Mouse (Mus musculus) embryonic stem cell, embryonic (primary cell): ENCODE measurements around the gene Moxd1.
"Not testable (repeated sequence)": the region's sequence is repeated elsewhere in the genome, so short reads cannot be mapped to it uniquely, and the experiment has no call there.

Experiments used
- CTCF ChIA-PET, 4 experiments: fragments of 300-600 bp in 2 of 4; fragments of 350-600 bp in 2 of 4; sonication (Branson Sonifier 250); formaldehyde crosslinking; loops; one replicate each; lab custom pipeline; 2022; ENCODE audit warnings: inconsistent platforms in 2 of 4; lab: Charles Lee
- POLR2A ChIA-PET, 4 experiments: fragments of 300-600 bp in 2 of 4; fragments of 350-600 bp in 2 of 4; sonication (Branson Sonifier 250); formaldehyde crosslinking; loops; one replicate each; lab custom pipeline; 2022; ENCODE audit warnings: antibody characterized with exemption in 4 of 4, inconsistent platforms in 1 of 4; lab: Charles Lee

Moxd1 gene

DNA sequence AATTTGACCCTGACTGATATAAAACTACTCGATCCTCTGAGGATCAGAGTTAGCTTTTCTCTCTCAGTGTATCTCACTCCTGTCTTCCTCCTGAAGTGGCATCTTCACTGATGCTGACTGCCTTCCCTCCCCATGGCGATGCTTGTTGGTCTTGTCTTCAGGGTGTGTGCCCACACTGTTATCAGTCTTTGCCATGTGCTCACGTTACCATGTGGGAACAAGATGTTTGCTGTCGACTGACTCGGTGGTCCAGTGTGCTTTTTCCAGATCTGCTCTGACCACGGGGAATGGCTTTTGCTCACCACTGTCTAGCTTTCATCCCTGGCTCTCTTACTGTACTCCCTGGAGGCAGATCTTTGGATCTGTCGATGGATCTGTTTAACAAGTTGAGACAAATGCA lies 34.8 kb downstream of the Moxd1 start:
- ChIA-PET POLR2A (no interaction called here), CTCF (interaction anchor here in 1 of 4 experiments (0.5 kb wide), 1 partner anchor 367 kb away, joined by 3 read pairs; no protein-coding TSS in a partner anchor)

DNA sequence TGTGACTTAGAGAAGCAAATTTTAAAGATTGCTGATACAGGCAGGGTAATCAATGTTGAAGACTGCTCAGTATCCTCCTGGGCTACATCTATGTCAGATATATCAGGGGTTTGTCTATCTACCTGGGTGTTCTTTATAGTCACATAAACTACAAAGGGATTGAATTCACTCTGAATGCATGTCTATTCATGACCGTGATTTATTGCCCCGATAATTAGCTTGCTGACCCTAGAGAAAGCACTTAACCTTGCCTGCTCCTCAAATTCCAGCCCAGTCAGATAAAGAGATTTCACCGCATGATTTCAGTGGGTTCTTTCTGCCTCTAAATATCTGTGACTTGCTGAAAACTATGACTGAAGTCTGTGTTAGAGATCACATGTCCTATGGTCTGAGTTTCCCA lies 35.6 kb downstream of the Moxd1 start:
- CTCF ChIA-PET: interaction anchor here in 1 of 4 experiments (0.5 kb wide), 1 partner anchor 366 kb away, joined by 3 read pairs; no protein-coding TSS in a partner anchor
- POLR2A ChIA-PET: no interaction called here

DNA sequence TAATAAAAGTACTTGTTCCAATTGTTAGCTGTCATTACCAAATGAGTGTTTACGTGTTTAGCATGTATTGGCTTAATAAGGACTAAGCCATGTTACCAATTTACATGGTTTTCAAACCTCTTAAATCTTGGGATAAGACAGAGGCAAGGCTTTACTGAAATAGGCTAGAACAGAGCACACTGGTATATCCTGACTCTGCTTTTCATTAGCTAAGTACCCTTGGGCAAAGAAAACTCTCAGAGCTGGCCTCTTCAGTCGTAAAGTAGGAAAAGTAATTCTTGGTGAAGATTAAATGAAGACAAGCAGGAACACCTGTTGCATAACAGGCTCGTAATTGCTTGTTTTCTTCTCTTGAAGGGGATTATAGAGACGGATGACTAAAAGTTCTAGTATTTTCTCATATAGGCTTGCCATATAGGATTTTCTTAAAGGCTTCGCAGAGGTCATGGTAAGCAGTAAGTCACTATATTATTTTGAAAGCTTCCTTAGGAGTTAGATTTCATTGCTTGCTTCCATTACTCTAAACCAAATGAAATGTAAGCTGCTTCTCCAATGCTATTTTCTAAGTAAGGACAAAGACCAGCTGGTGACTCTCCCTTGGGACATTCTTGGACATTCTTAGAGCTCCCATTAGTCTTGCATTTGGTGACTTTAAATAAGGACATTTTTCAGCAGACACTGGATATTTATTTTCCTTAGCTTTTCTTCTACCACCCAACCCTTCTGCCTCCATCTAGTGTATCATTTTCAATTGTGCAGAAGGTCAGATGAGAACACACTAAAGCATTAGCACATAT lies 36.7 kb downstream of the Moxd1 start:
- ChIA-PET POLR2A (interaction anchor here in 2 of 4 experiments (0.6 to 0.7 kb wide), 2 partner anchors 171 to 281 kb away, joined by 3 to 5 read pairs; no protein-coding TSS in a partner anchor), CTCF (no interaction called here)

DNA sequence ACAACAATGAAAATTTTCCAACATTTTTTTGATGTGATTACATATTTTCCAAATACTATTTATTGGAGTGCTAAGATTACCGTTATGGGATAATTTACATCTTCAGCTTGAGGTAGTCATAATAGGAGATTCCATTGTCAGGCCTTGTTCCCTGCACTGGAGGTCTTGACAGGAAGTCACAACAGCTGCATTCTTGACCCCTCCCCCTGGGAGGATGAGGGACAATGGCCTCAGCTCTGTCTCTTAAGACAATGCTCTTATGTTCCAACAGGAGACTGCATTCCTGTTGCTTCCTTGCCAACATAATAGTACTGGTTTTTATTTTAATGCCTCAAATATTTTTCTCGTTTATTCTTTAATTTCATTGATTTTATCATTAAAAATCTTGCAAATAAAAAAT lies 44.2 kb downstream of the Moxd1 start:
- ChIA-PET POLR2A (no interaction called here), CTCF (no interaction called here)

DNA sequence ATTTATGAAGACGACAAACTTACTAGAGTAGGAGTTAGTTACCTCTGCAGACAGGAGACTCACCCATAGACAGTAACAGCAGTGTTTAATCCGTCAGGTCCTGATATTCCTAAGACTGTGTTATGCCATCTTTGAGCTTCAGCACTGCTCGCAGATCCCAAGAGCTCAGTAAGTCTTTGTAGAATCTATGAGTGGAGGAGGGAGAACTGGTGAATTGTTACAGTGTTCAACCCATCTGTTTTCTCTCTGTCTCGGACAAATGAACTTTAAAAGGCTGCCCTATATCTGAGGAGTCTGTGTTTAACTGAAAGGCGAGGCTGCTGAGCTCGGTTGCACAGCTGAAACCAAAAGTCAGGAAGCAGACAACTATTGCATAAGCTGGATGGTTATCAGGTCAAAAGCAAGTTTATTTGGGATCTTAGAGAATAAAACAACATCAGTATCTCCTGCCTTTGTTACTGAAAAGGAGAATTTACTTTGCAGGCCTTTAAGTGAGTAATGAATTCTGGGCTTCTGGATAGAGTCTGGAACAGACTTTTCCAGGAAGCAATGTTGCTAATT lies 47.8 kb downstream of the Moxd1 start:
- ChIA-PET CTCF (no interaction called here), POLR2A (no interaction called here)

DNA sequence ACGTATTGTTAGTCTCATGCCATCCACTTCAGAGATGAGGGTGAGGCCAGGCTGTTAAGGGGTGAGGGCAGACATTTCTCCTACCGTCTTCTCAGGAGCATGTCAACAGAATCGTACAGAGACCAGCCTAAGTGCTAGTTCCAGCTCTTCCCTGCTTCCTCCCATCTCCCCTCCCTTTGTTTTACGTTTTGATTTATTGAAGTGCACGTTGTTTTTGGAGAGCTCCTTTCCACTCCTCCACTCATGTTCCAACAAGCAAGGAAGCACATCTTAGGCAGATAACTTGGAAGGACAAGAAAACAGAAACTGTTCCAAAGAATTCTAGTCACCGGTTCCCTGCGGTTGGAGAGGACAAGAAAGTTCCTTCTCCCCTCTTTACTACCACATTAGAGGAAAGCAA lies 52.9 kb downstream of the Moxd1 start:
- POLR2A ChIA-PET: interaction anchor here in 1 of 4 experiments (1.0 kb wide), 1 partner anchor 11 kb away, joined by 3 read pairs; no protein-coding TSS in a partner anchor

DNA sequence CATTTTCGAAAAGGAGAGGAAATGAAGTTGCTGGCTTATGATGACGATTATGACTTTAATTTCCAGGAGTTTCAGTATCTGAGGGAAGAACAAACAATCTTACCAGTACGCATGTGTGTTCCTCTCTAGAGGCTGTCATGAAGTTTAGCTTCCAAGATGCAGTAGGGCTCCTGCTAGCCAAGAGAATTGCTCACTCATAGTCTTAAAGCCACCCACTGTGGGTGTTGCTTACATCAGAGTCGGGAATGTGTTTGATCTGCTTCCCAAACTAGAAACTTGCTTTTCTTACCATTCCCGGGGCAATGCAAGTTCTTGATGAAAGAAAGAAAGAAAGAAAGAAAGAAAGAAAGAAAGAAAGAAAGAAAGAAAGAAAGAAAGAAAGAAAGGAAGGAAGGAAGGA lies 59.3 kb downstream of the Moxd1 start:
- CTCF ChIA-PET: no interaction called here
- POLR2A ChIA-PET: interaction anchor here in 1 of 4 experiments (0.6 kb wide), 1 partner anchor 1249 kb away, joined by 3 read pairs; no protein-coding TSS in a partner anchor

More for the DNA sequence above, 52.9 kb downstream of the Moxd1 start:
- CTCF ChIA-PET: no interaction called here

DNA sequence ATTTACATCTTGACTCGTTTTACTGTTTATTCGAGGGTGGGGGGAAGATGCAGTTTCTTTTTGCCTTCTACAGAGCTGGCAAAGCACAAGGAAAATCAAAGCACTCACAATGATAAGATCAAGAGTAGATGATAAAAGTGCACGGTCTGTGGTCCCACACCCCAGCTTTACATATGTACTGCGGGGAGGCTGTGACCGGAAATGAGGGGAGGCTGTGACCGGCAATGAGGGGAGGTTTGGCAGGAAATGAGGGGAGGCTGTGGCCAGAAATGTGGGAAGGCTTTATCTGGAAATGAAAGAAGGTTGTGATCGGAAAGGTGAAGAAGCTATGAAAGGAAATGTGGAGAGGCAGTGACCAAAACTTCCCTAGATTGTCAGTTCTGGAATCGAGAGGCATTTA lies 68.3 kb downstream of the Moxd1 start:
- POLR2A ChIA-PET: interaction anchor here in 1 of 4 experiments (0.5 kb wide), 1 partner anchor 443 kb away, joined by 3 read pairs; no protein-coding TSS in a partner anchor

DNA sequence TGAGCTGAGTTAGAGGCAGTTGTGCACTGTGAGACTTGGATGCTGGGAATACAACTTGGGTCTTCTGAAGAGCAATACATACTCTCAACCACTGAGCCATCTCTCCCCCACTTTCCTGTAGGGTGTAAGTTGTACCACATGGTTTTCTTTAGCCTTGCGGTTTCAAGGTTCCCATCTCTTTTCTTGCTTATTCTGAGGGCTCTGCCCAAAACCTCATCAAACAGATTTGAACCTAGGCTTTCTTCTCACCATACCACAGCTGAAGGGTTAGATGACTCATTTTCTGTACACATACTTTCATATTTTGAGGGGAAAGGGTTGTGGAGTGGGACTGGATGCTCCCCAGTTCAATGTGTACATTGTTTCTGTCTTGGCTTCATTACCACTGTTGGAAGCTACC lies 69.4 kb downstream of the Moxd1 start:
- ChIA-PET POLR2A (no interaction called here), CTCF (no interaction called here)

More for the DNA sequence above, 68.3 kb downstream of the Moxd1 start:
- CTCF ChIA-PET: no interaction called here

DNA sequence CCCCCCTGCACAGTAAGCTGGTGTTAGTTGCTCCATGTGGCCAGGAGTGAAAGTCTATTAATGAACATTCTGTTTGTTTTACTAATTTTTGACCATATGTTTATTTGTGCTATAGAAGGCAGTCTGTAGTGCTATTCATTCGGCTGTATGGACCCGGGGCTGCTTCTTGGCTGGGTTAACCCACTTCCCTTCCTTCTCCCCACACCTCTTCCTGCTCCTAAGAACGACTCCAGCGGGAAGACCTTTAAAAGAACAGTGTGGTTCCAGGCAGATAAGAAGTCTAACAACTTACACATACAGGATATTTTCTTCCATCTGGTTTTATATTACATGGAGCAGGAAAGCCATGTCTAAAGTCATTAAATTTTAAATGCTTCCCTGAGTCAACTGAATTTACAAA lies 73.3 kb downstream of the Moxd1 start:
- CTCF ChIA-PET: interaction anchor here in 1 of 4 experiments (1.2 to 4.4 kb wide), 2 partner anchors 105 to 122 kb away, joined by 3 to 33 read pairs; no protein-coding TSS in a partner anchor
- POLR2A ChIA-PET: no interaction called here

DNA sequence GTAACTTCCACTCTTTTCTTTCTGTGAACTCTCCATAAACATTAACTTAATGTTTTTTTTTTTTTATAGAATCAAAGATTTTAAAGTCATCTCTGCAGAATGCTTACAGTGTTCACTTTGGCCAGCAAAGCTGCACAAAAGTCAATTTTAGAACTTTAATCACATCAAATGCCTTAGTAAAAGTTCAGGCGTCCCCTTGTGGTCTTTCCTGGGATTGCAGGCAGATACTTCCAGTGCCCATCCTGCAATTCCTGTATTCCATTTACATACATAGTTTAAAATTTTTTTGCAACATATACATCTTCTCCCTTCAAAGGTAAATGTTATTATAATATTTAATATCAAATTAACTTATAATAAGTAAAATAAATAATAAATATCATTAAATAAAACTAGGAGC lies 74.5 kb downstream of the Moxd1 start:
- CTCF ChIA-PET: interaction anchor here (0.6 to 4.4 kb wide), 18 partner anchors 14 to 505 kb away, joined by 3 to 38 read pairs (median 6); partner anchors contain the start of gene Stx7 (in 1 of the 4)
- POLR2A ChIA-PET: interaction anchor here in 2 of 4 experiments (0.7 to 2.3 kb wide), 4 partner anchors 14 to 457 kb away, joined by 3 to 7 read pairs (median 4); no protein-coding TSS in a partner anchor

DNA sequence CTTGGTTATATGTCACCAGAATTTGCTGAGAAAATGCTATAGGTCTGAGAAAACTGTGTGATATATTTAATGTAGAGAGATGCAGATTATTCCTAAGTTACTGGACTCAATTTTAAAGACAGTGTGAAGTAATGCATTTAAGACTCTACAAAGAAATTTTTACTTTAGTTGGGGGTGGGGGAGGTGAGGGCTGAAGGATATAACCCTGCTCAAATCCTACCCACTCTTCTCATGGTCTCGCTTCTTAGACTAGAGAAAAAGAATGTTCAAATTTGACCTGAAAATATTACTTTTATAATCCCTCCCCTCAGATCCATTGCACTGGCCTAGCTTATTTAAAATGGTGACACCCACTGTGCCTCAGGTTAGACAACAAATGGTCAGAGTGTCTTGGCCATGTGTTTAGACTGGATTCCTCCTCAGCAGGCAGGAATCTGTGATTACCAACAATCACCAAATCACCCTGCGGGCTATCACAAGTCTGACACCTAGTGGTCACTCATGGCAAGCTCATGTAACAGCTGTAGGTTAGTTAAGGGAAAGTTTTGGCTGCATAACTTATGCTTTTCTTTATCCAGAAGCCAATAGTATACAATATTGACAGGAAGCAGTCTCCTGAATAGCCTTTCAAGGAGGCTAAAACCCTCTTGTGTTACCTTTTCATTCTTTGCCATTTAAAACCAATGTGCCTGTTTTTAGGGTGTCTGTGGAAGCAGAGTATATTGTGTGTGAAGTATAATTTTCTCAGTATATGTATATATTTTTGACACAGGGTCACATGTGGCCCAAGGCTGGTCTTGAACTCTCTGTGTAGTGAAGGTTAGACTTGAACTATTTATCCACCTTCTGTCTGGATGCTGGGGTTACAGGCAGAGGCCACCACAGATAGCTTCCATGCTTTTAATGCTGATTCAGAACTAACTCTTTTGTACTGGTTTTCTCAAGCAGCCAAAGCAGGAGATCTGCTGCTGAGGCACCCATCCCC lies 75.2 kb downstream of the Moxd1 start:
- POLR2A ChIA-PET: interaction anchor here in 1 of 4 experiments (0.9 to 2.3 kb wide), 3 partner anchors 14 to 320 kb away, joined by 3 to 7 read pairs (median 4); no protein-coding TSS in a partner anchor
- CTCF ChIA-PET: interaction anchor here (0.5 to 4.4 kb wide), 32 partner anchors 14 to 583 kb away, joined by 3 to 38 read pairs (median 4); partner anchors contain the start of gene Stx7 (in 1 of the 4)

DNA sequence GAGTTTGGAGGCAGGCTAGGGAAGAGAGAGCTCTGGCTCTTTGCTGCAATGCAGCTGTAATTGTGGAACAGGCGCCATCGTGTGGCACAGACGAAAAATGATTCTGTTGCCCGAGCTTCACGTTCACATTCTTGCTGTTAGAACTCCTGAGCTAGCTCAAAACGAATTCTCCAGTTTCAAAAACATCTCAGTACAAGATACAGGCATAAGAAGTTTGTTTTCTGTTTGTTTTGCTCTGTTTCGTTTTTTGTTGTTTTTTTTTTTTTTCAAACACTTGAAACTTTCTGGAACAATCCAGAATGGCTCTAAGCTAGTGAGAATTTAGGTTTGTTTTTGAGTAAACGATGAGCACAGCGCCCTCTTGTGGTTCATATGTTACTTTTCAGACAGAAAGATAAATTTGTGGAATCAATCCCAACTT lies 88.9 kb downstream of the Moxd1 start:
- ChIA-PET POLR2A (interaction anchor here in 2 of 4 experiments (0.6 to 1.3 kb wide), 5 partner anchors 14 to 468 kb away, joined by 3 to 7 read pairs (median 4); partner anchors contain the start of gene Ccn2 (in 1 of the 2)), CTCF (interaction anchor here (0.6 to 2.5 kb wide), 108 partner anchors 9 to 1240 kb away, joined by 3 to 38 read pairs (median 4); partner anchors contain the start of genes Stx7 (in 2 of the 4), Ccn2 (in 1 of the 4), Med23 (in 1 of the 4) and Moxd1 (in 1 of the 4))

DNA sequence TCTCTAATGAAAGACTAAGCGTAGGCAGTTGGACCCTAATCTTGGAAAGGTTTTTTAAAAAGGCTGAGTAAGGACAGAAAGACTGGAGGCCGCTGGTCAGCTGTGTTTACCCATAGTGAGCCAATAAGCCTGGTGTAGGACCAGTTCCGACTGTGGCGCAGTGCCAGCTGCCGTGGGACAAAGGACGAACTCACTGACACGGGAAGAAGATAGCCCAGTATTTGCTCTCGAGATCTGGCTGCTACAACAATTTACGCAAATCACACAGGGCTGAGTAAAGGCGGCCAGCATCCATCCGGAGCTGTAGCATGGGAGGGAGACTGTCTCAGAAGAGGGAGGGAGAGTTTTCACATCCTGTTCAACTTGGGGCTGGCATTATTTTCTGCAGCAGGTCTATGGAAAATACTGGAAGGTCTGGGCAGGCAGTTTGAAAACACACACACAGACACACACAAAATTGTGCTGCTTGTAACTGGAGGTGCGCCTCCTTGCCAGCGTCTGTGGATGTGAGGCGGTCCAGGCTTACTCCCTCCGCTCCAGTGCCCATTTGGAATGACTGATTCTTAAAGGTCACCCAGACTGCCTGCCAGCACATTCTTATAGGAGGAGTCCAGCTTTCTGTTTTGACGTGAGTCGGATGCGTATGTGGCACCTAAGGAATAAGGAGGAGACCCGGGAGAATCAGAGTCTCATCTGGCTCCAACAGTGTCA lies 94.0 kb downstream of the Moxd1 start:
- CTCF ChIA-PET: interaction anchor here in 3 of 4 experiments (0.5 to 1.2 kb wide), 4 partner anchors 16 to 338 kb away, joined by 3 to 5 read pairs (median 3); no protein-coding TSS in a partner anchor
- POLR2A ChIA-PET: interaction anchor here in 1 of 4 experiments (0.6 kb wide), 1 partner anchor 16 kb away, joined by 4 read pairs; no protein-coding TSS in a partner anchor

DNA sequence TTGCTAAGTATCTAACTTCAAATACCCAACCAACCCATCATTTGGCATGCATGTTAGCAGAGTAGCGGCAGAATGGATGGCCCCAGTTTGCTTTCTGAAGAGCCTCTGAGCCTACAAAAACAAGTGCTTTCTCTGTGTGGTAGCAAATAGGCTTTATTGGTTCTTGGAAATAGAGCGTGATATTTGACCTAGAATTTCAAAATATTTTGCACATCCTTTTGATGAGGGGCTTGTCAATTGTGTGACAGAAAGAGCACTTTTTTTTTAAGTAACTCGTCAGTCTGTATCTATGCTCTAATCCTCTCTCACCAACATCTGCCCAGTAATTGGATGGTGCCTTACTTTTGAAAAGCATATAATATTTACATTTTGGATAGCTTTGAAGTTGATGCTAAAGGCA lies 97.0 kb downstream of the Moxd1 start:
- CTCF ChIA-PET: no interaction called here
- POLR2A ChIA-PET: no interaction called here

DNA sequence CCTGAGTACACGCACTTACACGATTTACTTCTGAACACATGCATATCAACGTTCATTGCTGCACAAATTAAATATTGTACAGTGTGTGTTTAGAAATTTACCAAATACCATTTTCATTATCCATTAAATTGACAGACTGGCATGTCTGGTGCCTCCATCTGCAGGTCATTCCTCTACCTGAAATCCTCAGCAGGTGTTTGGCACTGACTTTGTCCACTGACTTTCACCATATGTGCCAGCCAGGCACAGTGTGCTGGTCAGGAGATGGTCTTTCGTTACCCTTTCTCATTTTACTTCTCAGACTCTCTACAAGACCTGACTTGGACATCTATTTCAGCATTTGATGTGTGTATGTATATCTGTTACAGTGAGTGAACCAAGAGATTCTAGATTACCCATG lies 99.7 kb downstream of the Moxd1 start:
- CTCF ChIA-PET: interaction anchor here in 2 of 4 experiments (0.7 to 1.9 kb wide), 2 partner anchors 10 to 55 kb away, joined by 3 to 8 read pairs; no protein-coding TSS in a partner anchor
- POLR2A ChIA-PET: no interaction called here

DNA sequence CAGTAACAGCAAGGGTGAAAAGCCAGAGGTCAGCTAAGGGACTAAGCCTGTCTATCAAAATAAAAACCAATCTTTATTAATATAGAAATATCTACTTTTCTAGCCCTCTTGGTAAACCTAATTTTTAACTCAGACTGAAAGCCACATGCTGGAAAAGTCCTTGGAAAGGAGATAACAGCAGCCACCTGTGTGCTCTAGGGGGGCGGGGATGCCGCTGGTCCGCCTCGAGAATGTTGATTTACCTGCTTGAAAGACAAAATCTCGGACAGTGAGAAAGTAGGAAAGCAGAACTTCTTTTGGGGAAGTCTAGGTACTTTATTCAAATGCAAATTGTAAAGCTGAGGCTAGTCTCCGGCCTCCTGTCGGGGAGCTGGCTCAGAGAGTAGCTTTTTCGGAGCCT lies 103.9 kb downstream of the Moxd1 start:
- CTCF ChIA-PET, POLR2A ChIA-PET: not testable (repeated sequence)
